Mouse (Mus musculus) heart, postnatal 4 days (tissue): Measurements from ENCODE around the gene Erc2. TPM values are rescaled to one million over a fixed set of nuclear protein-coding genes. Genes with fewer than 3 reads are reported as not detected.

Experiments used
- DNase-seq: peaks from one replicate; pipeline ENCODE4 v3.0.0; 2021
- total RNA-seq, 2 experiments: library from RNA; stranded (reverse); gene quantifications; 2 replicates each; pipeline ENCODE4 v1.2.3; 2021

Gene Erc2
- total RNA-seq, 2 experiments from 2014 or later: 3.8 to 4.0 TPM

GRCm38 (mm10) chr14:28381801-28382550 is 759.7 kb downstream of the Erc2 start:
- DNase-seq: no peak

- DNase-seq: no peak
Measured at GRCm38 (mm10) chr14:28386815-28387607, 764.8 kb downstream of the Erc2 start.

- no peak for DNase-seq
Measured at GRCm38 (mm10) chr14:28398915-28399314, 776.7 kb downstream of the Erc2 start.

GRCm38 (mm10) chr14:28399897-28400296 is 777.7 kb downstream of the Erc2 start:
- no peak for DNase-seq

GRCm38 (mm10) chr14:28405277-28405840 is 783.1 kb downstream of the Erc2 start:
- DNase-seq: no peak

- no peak for DNase-seq
Measured at GRCm38 (mm10) chr14:28409390-28409789, 787.2 kb downstream of the Erc2 start.

- DNase-seq: no peak
Measured at GRCm38 (mm10) chr14:28409796-28410347, 787.6 kb downstream of the Erc2 start.

GRCm38 (mm10) chr14:28410789-28411225 is 788.6 kb downstream of the Erc2 start:
- no peak for DNase-seq

GRCm38 (mm10) chr14:28412252-28412995 is 790.2 kb downstream of the Erc2 start:
- no peak for DNase-seq

GRCm38 (mm10) chr14:28413516-28413915 is 791.3 kb downstream of the Erc2 start:
- DNase-seq: no peak

- peak; percentile 74 for DNase-seq
Measured at GRCm38 (mm10) chr14:28417019-28417418, 794.8 kb downstream of the Erc2 start.

- no peak for DNase-seq
Measured at GRCm38 (mm10) chr14:28418497-28418896, 796.3 kb downstream of the Erc2 start.

- no peak for DNase-seq
Measured at GRCm38 (mm10) chr14:28419188-28419587, 797.0 kb downstream of the Erc2 start.

GRCm38 (mm10) chr14:28420596-28420995 is 798.4 kb downstream of the Erc2 start:
- DNase-seq: no peak

- DNase-seq: no peak
Measured at GRCm38 (mm10) chr14:28426610-28427009, 804.4 kb downstream of the Erc2 start.

GRCm38 (mm10) chr14:28431703-28432309 is 809.6 kb downstream of the Erc2 start:
- no peak for DNase-seq

- no peak for DNase-seq
Measured at GRCm38 (mm10) chr14:28434996-28435395, 812.8 kb downstream of the Erc2 start.

GRCm38 (mm10) chr14:28439171-28439570 is 816.9 kb downstream of the Erc2 start:
- no peak for DNase-seq

GRCm38 (mm10) chr14:28441240-28441967 is 819.2 kb downstream of the Erc2 start:
- no peak for DNase-seq

GRCm38 (mm10) chr14:28443254-28443944 is 821.2 kb downstream of the Erc2 start:
- DNase-seq: no peak
